Mouse (Mus musculus): Measurements from ENCODE around the gene Ppie.
"Not testable (repeated sequence)": the region's sequence is repeated elsewhere in the genome, so short reads cannot be mapped to it uniquely, and the experiment has no call there.

The Ppie gene

GRCm38 (mm10) chr4:123112216-123112764 is 27.5 kb downstream of the Ppie start:
- no peak for DNase-seq

- DNase-seq, result not testable (repeated sequence)
Observed at GRCm38 (mm10) chr4:123111275-123111983, 28.3 kb downstream of the Ppie start.

GRCm38 (mm10) chr4:123110751-123111150 is 29.0 kb downstream of the Ppie start:
- no peak for DNase-seq

GRCm38 (mm10) chr4:123108056-123108455 is 31.7 kb downstream of the Ppie start:
- DNase-seq, result no peak

- DNase-seq, result no peak
Observed at GRCm38 (mm10) chr4:123106864-123107263, 32.9 kb downstream of the Ppie start.

- DNase-seq, result not testable (repeated sequence)
Observed at GRCm38 (mm10) chr4:123105929-123106328, 33.8 kb downstream of the Ppie start.

- no peak for DNase-seq
Observed at GRCm38 (mm10) chr4:123105451-123105790, 34.3 kb downstream of the Ppie start.

- peak; percentile 26 for DNase-seq
Observed at GRCm38 (mm10) chr4:123104651-123105450, 34.9 kb downstream of the Ppie start, which contains the start of gene Bmp8b. TSS of gene Bmp8b (plus strand) at chr4:123105165.

GRCm38 (mm10) chr4:123093869-123094268 is 45.9 kb downstream of the Ppie start:
- no peak for DNase-seq

- DNase-seq, result peak; percentile 6
Observed at GRCm38 (mm10) chr4:123093064-123093776, 46.5 kb downstream of the Ppie start.

GRCm38 (mm10) chr4:123092621-123093020 is 47.1 kb downstream of the Ppie start:
- DNase-seq, result no peak

GRCm38 (mm10) chr4:123086381-123086780 is 53.4 kb downstream of the Ppie start:
- no peak for DNase-seq

- DNase-seq, result no peak
Observed at GRCm38 (mm10) chr4:123085290-123085689, 54.5 kb downstream of the Ppie start.

GRCm38 (mm10) chr4:123083323-123083902 is 56.3 kb downstream of the Ppie start:
- DNase-seq, result no peak

- DNase-seq, result peak; percentile 63
Observed at GRCm38 (mm10) chr4:123082283-123083163, 57.2 kb downstream of the Ppie start.

- DNase-seq, result peak; percentile 65
Observed at GRCm38 (mm10) chr4:123080791-123081190, 59.0 kb downstream of the Ppie start.

GRCm38 (mm10) chr4:123078231-123078630 is 61.5 kb downstream of the Ppie start:
- no peak for DNase-seq
